Mouse (Mus musculus) heart, adult 8-10 months (tissue): ENCODE results near the gene Mrpl54. TPM values are rescaled to one million over a fixed set of nuclear protein-coding genes. Genes with fewer than 3 reads are reported as not detected.

ENCODE experiments used
- DNase-seq: peaks from one replicate; pipeline ENCODE4 v3.0.0; 2022; ENCODE audit warnings: low spot score
- total RNA-seq, 4 experiments: library from RNA; stranded (reverse); gene quantifications; 2 replicates each; pipeline ENCODE4 v1.2.4; 2022

Mrpl54 gene
- total RNA-seq, 4 experiments from 2014 or later, result 105 to 124 (median 112) TPM

GRCm38 (mm10) chr10:81294442-81294841 is 27.7 kb upstream of the Mrpl54 start:
- no peak for DNase-seq

- DNase-seq, result no peak
Measured at GRCm38 (mm10) chr10:81293334-81294030, 26.7 kb upstream of the Mrpl54 start.

- peak; percentile 99 for DNase-seq
Measured at GRCm38 (mm10) chr10:81292554-81293333, 26.0 kb upstream of the Mrpl54 start, which contains the start of gene Pip5k1c. TSS of gene Pip5k1c (plus strand) at chr10:81292963.

GRCm38 (mm10) chr10:81291511-81292104 is 24.9 kb upstream of the Mrpl54 start, which contains the start of gene Tjp3:
TSS of gene Tjp3 (minus strand) at chr10:81291581.
- DNase-seq, result no peak

GRCm38 (mm10) chr10:81290698-81291460 is 24.1 kb upstream of the Mrpl54 start:
- no peak for DNase-seq

GRCm38 (mm10) chr10:81289811-81290210 is 23.1 kb upstream of the Mrpl54 start:
- no peak for DNase-seq

- no peak for DNase-seq
Measured at GRCm38 (mm10) chr10:81289278-81289677, 22.5 kb upstream of the Mrpl54 start.

- no peak for DNase-seq
Measured at GRCm38 (mm10) chr10:81288601-81289000, 21.9 kb upstream of the Mrpl54 start.

GRCm38 (mm10) chr10:81287513-81288157 is 20.9 kb upstream of the Mrpl54 start:
- no peak for DNase-seq

GRCm38 (mm10) chr10:81286586-81286985 is 19.9 kb upstream of the Mrpl54 start:
- no peak for DNase-seq

GRCm38 (mm10) chr10:81285694-81286450 is 19.1 kb upstream of the Mrpl54 start:
- DNase-seq, result peak; percentile 85

GRCm38 (mm10) chr10:81284719-81285118 is 18.0 kb upstream of the Mrpl54 start:
- DNase-seq, result no peak

- DNase-seq, result no peak
Measured at GRCm38 (mm10) chr10:81284189-81284588, 17.5 kb upstream of the Mrpl54 start.

- DNase-seq, result no peak
Measured at GRCm38 (mm10) chr10:81279496-81279895, 12.8 kb upstream of the Mrpl54 start.

GRCm38 (mm10) chr10:81277676-81278075 is 10.9 kb upstream of the Mrpl54 start:
- no peak for DNase-seq

GRCm38 (mm10) chr10:81273842-81274241 is 7.1 kb upstream of the Mrpl54 start:
- DNase-seq, result no peak

GRCm38 (mm10) chr10:81272356-81272755 is 5.6 kb upstream of the Mrpl54 start:
- DNase-seq, result no peak

- no peak for DNase-seq
Measured at GRCm38 (mm10) chr10:81268643-81269412, 2.1 kb upstream of the Mrpl54 start.

- peak; percentile 90 for DNase-seq
Measured at GRCm38 (mm10) chr10:81268056-81268455, 1.3 kb upstream of the Mrpl54 start.

GRCm38 (mm10) chr10:81265540-81265939 is 1.2 kb downstream of the Mrpl54 start:
- DNase-seq, result no peak
